Mouse (Mus musculus): Measurements from ENCODE around the gene Lcmt2.

GRCm38 (mm10) chr2:121088507-121088906, 51.9 kb downstream of the Lcmt2 start:
- TF ChIP-seq CTCF (IDR thresholded peaks at IDR 0.05; ENCODE audit: low read depth, low read length), result no peak
- no peak for TF ChIP-seq GATA1 (IDR thresholded peaks at IDR 0.05; ENCODE audit: borderline replicate concordance, low read length)

All from G1E (cell line).